Mouse (Mus musculus): ENCODE measurements at regions not wholly inside any gene's neighbourhood (a gene's known extent, or its start where the extent isn't known, plus 50 kb on each side); places are given as distances from the start of the nearest gene placed in this dataset.
A peak's percentile ranks its signal among the peaks of the same experiment; 100 is the strongest.

DNA sequence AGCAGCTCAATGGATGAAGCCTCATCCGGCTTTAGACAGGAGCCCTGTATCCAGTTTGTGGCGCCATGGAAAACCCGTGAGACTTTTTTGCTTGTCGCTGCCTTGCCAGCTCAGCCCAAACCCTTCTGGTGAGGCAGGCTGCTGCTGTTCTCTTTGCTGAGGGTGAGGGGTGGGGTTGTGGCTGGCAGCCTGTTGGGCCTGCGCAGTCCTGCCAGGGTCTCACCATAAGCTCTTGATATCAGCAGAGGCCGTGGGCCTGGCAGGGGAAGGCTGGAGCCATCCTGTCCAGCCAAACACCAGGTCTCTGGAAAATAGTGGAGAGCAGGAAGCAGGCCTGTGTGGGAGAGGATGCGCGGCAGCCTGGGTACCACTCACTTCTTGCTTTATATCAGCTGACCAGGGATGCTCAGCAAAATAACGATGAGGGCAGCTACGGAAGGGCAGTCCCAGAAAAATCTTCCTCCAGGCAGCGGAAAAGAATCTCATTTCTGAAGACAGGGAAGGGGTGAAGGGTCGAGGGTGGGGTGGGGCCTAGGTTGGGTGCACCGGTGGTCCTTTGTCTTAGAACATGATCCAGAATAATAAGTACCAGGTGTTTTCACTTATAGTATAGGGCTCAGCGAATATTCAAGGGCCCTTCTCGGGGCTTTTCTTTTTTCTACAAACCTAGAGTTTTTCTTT lies 73.4 kb upstream of the Medag start:
- no peak for ATAC-seq (replicated peaks; ENCODE audit: low FRiP score, poor library complexity, severe bottlenecking)

DNA sequence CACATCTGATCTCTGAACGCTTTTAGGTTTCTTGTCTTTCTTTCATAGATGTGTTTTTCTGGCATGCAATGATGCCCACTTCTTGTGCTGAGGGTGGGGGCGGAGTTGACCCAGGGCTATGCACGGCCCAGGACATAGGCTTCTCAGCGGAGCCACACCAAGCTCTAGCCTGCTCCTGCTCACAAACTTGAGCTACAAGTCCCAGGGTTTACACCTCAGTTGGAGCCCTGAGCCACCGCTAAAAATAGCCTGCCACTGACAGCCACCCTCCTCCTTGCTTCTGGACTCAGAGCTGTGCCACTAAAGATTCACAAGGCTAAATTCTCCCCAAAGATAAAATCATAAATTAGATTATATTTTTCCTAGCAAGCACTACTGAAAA lies 72.9 kb upstream of the Medag start:
- no peak for ATAC-seq (replicated peaks; ENCODE audit: low FRiP score, poor library complexity, severe bottlenecking)

DNA sequence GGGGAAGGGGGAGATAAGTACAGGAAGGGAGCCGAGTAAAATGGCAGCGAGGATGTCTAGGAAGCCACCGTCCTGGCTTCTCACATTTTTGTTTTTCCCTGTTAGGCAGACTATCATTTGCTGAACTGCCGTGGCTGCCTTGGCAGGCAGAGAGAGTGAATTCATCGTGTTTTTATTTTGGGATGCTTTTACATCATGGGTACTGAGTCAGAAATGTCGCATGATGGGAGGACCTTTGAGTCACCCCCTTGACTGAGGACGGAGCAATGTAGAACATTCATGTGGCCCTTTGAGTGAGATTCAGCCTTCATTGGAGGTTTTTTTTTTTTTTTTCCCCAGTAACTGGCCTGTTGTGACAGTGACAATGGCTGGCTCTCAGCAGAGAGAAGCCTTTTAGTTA lies 71.2 kb upstream of the Medag start:
- no peak for ATAC-seq (replicated peaks; ENCODE audit: low FRiP score, poor library complexity, severe bottlenecking)

DNA sequence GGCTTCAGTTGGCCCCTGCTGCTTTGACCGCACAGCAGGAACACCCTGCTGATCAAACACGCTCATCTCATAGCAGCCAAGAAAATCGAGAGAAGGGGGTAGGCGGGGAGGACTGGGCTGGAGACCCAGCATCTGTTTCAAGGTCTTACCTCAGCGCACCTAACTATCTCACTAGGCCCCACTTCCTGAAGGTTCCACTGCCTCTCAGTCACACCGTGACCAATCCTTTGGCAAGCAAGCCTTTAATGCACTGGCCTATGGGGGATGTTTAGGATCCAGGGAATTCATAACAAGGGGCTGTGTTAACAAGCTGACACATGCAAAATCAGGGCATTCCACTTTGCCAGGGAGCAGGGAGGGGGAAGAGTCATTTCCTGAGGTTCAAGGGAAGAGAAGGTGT lies 70.1 kb upstream of the Medag start:
- ATAC-seq (replicated peaks; ENCODE audit: low FRiP score, poor library complexity, severe bottlenecking) = no peak

DNA sequence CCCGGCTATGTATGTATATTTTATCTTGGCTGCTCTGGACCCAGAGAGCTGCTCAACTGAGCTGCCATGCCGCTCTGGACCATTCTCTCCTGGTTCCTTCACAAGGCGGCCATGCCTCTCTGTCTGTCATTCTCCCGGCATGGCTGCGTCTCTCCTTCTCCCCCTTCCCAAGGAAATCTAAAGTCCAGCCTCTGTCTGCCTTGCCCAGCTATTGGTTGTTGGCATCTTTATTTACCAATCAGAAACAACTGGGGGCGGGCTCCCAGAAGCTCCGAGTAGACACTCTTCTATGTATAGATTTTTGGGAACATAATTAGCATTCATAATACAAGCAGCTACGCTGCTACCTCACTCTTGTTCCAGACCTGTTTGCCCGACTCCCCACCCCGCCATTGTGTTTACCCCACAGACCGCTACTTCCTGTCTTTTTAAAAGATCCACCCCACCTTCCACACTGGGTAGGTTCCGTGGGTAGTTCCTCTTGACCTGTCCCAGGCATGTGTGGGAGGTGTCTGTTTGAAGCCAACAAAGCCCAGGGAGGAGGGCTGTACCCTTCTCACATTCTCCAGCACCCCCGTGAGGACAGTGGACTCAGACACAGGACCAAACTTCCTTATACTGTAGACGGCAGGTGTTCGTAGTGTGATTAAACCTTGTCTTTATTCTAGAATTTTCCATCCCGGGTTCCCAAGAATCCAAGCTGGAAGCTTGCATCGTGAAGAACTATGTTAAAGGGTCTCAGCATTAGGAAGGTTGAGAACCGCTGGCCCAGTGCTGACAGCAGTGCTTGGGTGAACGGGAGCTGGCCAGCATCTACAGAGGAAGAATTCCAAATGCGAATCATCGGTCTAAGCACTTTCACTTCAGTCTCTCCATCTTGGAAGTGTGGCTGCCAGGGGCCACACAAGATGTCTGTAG lies 67.7 kb upstream of the Medag start:
- no peak for ATAC-seq (replicated peaks; ENCODE audit: low FRiP score, poor library complexity, severe bottlenecking)

DNA sequence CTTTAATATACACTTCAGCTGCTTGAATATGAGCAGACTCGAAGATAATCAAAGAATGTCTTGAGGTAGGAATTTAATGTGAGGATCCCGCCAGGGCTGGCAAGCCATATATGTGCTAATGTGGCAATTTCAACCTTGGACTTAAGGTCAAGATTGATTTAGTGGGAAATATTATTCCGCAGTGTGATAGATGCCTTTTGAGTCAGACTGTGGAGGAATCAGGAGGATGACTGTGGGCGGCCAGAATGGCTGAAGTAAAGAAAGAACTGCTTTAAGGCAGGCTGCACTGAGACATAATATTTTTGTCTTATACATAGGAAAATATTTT lies 67.1 kb upstream of the Medag start:
- ATAC-seq (replicated peaks; ENCODE audit: low FRiP score, poor library complexity, severe bottlenecking) = no peak

DNA sequence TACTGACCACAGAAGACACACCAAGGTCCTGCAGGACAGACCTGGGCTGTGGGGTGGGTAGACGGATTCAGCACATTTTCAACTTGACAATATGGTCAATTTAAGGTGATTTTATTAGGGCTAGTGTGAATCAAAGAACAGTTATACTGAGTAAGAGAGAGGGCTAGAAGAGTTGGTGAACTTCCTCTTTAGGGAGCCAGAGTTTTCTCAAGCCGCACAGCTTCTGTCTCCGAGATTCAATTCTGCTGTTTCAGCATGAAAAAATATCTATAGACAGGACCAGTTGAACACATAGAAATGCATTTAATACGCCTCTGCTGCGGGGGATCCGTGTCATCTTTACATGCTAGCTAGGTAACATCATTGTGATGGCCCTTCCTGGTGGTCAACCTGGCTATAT lies 66.4 kb upstream of the Medag start:
- no peak for ATAC-seq (replicated peaks; ENCODE audit: low FRiP score, poor library complexity, severe bottlenecking)

DNA sequence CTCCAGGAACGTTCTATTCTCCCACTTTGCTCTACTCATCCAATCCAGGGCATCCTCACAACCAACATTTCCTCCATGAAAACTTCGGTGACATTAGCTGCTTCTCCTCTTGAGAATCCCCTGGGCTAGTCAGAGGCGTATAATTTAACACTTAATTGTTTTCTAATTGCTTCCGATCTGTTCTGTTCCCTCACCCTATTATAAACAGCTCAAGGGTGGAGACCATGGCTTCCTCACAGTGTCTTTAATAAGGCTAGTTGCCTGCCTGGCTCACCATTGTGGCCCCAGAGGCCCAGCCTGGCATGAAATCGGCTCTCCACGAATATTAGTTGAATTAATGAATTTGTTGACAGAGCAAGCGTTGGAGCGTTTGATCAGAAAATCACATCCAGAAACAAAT lies 61.9 kb upstream of the Medag start:
- ATAC-seq (replicated peaks; ENCODE audit: low FRiP score, poor library complexity, severe bottlenecking) = no peak

DNA sequence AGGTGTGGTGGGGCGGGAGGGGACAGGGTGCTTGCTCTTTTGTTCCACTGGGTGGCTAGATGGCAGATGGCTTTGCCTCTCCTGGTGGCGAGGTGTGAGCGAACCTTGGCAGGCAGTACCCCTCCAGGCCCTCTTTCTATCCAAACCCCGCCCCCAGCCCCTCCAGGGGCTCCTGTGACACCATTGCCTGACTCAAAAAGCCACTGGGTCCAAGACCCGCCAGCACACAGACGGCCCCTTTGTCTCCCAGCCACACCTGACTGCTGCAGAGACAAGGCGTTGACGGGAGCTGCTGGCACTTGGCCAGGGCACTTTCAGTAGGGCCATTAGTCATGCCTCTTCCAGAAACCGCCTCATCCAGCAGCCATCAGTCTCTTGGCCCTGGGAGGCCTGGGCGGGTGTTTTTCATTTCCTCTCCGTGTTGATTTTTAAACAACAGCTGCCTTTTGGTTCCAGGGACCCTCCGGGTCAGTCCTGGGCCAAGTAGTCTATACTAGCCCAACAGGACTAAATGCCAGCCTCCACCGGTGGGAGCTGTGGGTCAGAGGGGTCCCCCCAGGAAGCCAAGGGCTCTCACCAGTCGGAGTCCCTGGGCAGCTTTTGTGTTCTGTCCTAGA lies 58.4 kb upstream of the Medag start:
- ATAC-seq (replicated peaks; ENCODE audit: low FRiP score, poor library complexity, severe bottlenecking) = 0 out of 2 replicates have a peak, but pooled peaks have one; percentile 37

DNA sequence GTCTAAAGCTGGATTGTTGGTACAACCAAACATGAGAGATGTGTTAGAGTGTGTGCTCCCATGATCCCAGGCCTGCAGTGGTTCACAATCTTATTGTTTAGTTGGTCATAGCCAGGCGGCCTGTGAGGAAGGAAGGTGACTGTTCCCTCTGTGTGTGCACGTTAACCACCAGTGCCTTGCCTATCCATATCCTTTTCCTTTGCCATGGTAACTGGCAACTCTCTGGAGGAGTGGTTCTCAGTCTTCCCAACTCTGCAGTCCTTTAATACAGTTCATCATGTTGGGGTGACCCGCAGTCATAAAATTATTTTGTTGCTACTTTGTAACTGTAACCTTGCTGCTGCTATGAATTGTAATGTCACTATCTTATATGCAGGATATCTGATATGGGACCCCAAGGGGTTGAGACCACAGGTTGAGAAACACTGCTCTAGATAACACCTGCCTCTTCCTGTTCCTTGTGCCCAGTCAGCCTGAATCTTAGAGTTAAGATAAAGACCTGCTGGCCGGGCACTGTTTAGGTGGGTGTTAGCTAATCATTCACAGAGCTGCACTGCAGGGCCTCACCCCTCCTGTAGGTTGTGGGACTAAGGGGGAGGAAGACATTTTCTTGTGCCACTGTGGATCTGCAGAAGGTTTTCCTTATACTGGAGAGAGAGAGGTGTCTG lies 57.0 kb upstream of the Medag start:
- no peak for ATAC-seq (replicated peaks; ENCODE audit: low FRiP score, poor library complexity, severe bottlenecking)

DNA sequence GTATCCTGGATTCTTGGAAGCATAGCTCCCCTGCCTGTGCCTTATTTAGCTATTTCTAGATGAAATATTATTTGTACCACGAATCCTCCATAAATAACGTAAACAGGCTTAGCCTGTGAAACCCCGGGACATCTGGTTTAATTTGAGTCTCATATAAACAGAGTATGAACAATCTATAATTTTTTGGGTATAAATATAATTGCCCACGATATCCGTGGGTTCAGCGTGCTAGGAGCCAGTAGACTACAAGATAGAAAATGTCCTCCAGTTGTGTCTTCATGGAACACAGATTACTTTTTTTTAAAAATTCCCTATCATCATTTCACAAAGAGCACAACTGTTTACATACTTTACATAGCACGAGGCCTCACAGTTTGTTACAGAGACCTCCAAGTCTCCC lies 56.4 kb upstream of the Medag start:
- no peak for ATAC-seq (replicated peaks; ENCODE audit: low FRiP score, poor library complexity, severe bottlenecking)

DNA sequence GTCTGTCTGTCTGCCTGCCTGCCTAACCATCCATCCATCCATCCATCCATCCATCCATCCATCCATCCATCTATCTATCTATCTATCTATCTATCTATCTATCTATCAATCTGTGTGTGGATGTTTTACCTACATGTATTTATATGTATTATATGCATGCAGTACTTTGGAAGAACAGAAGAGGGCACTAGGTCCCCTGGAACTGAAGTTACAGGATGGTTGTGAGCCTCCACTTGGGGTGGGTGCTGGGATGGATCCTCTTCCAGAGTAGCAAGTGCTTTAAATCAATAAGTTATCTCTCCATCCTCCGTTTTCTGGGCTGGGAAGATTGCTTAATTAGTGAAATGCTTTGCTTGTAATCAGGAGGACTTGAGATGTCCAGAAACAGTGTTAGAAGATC lies 54.6 kb upstream of the Medag start:
- ATAC-seq (replicated peaks; ENCODE audit: low FRiP score, poor library complexity, severe bottlenecking) = 0 out of 2 replicates have a peak, but pooled peaks have one; percentile 22

Measured in erythroblast, adult 5-6 weeks (primary cell).